11 mouse cellular contexts compared by ENCODE assay signal in the genomic region with DNA sequence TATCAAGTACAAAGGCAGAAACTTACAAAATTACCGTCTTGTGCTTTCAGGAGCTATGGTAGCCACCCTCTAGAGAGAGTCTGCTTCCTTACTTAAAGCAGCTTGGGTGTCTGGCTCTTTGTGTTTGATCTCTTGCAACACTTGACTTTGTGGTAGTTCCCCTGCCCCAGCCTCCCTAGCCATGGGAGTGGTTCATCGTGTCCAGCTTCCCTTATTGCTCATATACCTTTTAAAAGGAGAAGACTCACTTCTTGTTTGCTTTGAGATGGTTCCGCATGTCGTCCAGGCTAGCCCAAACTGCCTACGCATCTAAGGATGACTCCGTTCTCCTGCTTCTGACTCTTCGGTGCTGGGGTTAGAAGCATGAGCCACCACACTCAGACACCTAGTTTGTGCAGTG.
DNase-seq lines count a peak whose midpoint lies in the region.
"Had no signal": no experiment of that assay in that cellular context is flagged by ENCODE, and none has a peak within 500 bp of the region (broad histone marks: within the 10 kb centered on the region; RNA-seq: fewer than 3 reads in every experiment).

No protein-coding gene starts in this region.

- DNase-seq in spleen, postnatal 36 days (ENCODE audit: low spot score in 2 of 2): peak; percentile 14 to 45
- no peak for DNase-seq in spleen, adult 12 weeks (ENCODE audit: low spot score)
- peak; percentile 12 for DNase-seq in induced T-regulatory cell, adult 2 months (ENCODE audit: low read depth)
- peak; percentile 53 for DNase-seq in lung, postnatal 36 days
- no peak for DNase-seq in urinary bladder, postnatal 4 days (ENCODE audit: low spot score in 2 of 2)
- DNase-seq in cerebellum, adult 11 months: no peak
- DNase-seq in kidney, postnatal 25 days: no peak
- DNase-seq: cerebellum, adult 2 months; embryo, embryonic 11 days; kidney, adult 11 months; thymus, postnatal 4 days had no signal

Comparison
In these comparisons a context has a peak if more than half of its experiments do, and no peak if none do; other contexts are left out.
1. DNase-seq: peak in spleen, postnatal 36 days (2 of 2), induced T-regulatory cell, adult 2 months (single experiment) and lung, postnatal 36 days (single experiment); none in spleen, adult 12 weeks (single experiment), urinary bladder, postnatal 4 days (0 of 2), cerebellum, adult 11 months (single experiment) and kidney, postnatal 25 days (0 of 2).